Mouse (Mus musculus) stomach, embryonic 15.5 days (tissue): ENCODE measurements around the gene Olfr686. TPM values are rescaled to one million over a fixed set of nuclear protein-coding genes. Genes with fewer than 3 reads are reported as not detected.

ENCODE experiments used
- ATAC-seq: fragments of 200-750 bp; cut with Nextera tagmentation; 2 replicates; pipeline ENCODE4 v1.8.0; 2017; ENCODE audit warnings: low read depth, moderate number of reproducible peaks, moderate TSS enrichment; ENCODE audit not compliant: insufficient read depth, low FRiP score
- H3K27ac ChIP-seq: fragments of 300-500 bp; sonication (generic); 2 replicates; pipeline ENCODE4 v1.5.1; 2015; ENCODE audit warnings: mild to moderate bottlenecking, inconsistent platforms
- H3K27me3 ChIP-seq: fragments of 300-500 bp; sonication (generic); replicated peaks from 2 replicates; pipeline ENCODE4 v1.6.1; 2015; ENCODE audit warnings: inconsistent platforms
- H3K36me3 ChIP-seq: fragments of 300-500 bp; sonication (generic); 2 replicates; pipeline ENCODE4 v1.6.1; 2015; ENCODE audit warnings: inconsistent platforms
- H3K4me1 ChIP-seq: fragments of 300-500 bp; sonication (generic); 2 replicates; pipeline ENCODE4 v1.6.1; 2015; ENCODE audit warnings: inconsistent platforms
- H3K4me2 ChIP-seq: fragments of 300-500 bp; sonication (generic); 2 replicates; pipeline ENCODE4 v1.6.1; 2015; ENCODE audit warnings: mild to moderate bottlenecking, inconsistent platforms
- H3K4me3 ChIP-seq: fragments of 300-500 bp; sonication (generic); replicated peaks from 2 replicates; pipeline ENCODE4 v1.5.1; 2015; ENCODE audit warnings: inconsistent platforms
- H3K9ac ChIP-seq: fragments of 300-500 bp; sonication (generic); 2 replicates; pipeline ENCODE4 v1.6.1; 2015; ENCODE audit warnings: inconsistent platforms
- H3K9me3 ChIP-seq: fragments of 300-500 bp; sonication (generic); 2 replicates; pipeline ENCODE4 v1.6.1; 2016; ENCODE audit warnings: inconsistent platforms
- WGBS: fragments of 180-500 bp; shearing (Covaris S2); methylation state at CpG from one replicate; pipeline ENCODE4 v1.1.7; 2015; 5-methylcytosine and 5-hydroxymethylcytosine counted together
- polyA plus RNA-seq: library from polyadenylated mRNA; unstranded; fragments of >200 nt; fragmentation: Nextera tagmentation; extraction: Ambion mirVana; gene quantifications from 2 replicates; pipeline ENCODE4 v1.2.1, GENCODE M21; 2015

Olfr686 gene
- not detected in 2 replicates for polyA plus RNA-seq

- ATAC-seq, result no peak
- no peak within 1 kb of the TSS for H3K9ac ChIP-seq
These were observed at the start of gene Olfr686 for GRCm38 (mm10) chr7:105207385-105207784. Gene Olfr686, minus strand, starts transcription at chr7:105207485.

DNA sequence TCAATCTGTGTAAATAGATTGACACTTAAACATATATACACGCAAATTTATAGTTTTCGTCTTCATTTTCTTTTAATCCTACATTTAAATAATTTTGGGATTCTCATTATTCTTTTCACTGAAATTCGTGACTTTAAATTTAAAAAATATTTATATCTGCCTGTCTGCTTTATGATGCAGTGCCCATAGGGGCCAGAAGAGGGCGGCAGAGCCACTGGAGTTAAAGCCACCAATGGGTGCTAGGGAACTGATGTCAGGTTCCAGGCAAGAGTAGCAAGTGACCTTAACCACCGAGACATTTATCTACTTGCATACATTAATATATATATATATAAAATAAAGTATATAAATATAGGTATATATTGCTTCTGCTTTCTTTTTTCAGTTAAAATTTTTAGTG, 49.4 kb upstream of the Olfr686 start:
- no peak for ATAC-seq
- H3K4me3 ChIP-seq, result no peak overlapping the region
- H3K36me3 ChIP-seq, result no peaks in the 10 kb centered on the region
- no peaks in the 10 kb centered on the region for H3K27me3 ChIP-seq
- H3K9me3 ChIP-seq, result no peaks in the 10 kb centered on the region
- 62% methylated on average over 5 of the region's 5 CpGs for WGBS
- H3K4me2 ChIP-seq, result no peak overlapping the region
- no peak overlapping the region for H3K9ac ChIP-seq
- no peak overlapping the region for H3K27ac ChIP-seq
- H3K4me1 ChIP-seq, result no peaks in the 10 kb centered on the region

More at GRCm38 (mm10) chr7:105207385-105207784, at the start of gene Olfr686:
- H3K4me2 ChIP-seq, result no peak within 1 kb of the TSS
- H3K4me1 ChIP-seq, result no peaks in the 10 kb centered on the region
- no peak within 1 kb of the TSS for H3K27ac ChIP-seq
- H3K4me3 ChIP-seq, result no peak within 1 kb of the TSS
- H3K9me3 ChIP-seq, result no peaks in the 10 kb centered on the region
- no peaks in the 10 kb centered on the region for H3K36me3 ChIP-seq
- no peaks in the 10 kb centered on the region for H3K27me3 ChIP-seq

DNA sequence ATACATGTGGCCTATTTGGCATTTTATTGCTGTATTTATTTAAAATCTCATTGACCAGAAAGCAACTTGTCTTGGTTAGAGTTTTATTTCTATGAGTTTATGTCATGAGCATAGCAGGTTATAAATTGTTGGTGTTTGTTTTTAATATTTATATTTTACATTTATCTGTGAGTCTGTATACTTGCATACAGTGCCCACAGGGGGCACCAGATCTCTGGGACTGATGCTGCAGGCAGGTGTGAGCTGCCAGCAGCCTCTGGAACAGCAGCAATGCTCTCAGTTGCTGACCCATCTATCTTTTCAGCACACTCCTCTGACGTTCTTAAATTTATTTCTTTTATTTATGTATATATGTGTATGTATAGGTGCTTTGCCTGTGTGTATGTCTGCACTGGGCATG, 40.9 kb upstream of the Olfr686 start:
- 38% methylated on average over 1 of the region's 1 CpGs for WGBS
- Histone ChIP-seq H3K27ac (no peak overlapping the region), H3K4me1 (no peaks in the 10 kb centered on the region), H3K9ac (no peak overlapping the region), H3K4me2 (no peak overlapping the region), H3K9me3 (no peaks in the 10 kb centered on the region), H3K36me3 (no peaks in the 10 kb centered on the region), H3K4me3 (no peak overlapping the region), H3K27me3 (no peaks in the 10 kb centered on the region)
- ATAC-seq, result no peak

- WGBS, result 72% methylated on average over 3 of the region's 3 CpGs
- no peaks in the 10 kb centered on the region for H3K36me3 ChIP-seq
- no peak for ATAC-seq
These were observed 40.4 kb upstream of the Olfr686 start for GRCm38 (mm10) chr7:105247671-105248070.

GRCm38 (mm10) chr7:105229386-105229785, 22.1 kb upstream of the Olfr686 start:
- no peak overlapping the region for H3K9ac ChIP-seq
- H3K36me3 ChIP-seq, result no peaks in the 10 kb centered on the region
- H3K27me3 ChIP-seq, result no peaks in the 10 kb centered on the region
- no peak overlapping the region for H3K27ac ChIP-seq
- H3K4me1 ChIP-seq, result no peaks in the 10 kb centered on the region
- no peak overlapping the region for H3K4me3 ChIP-seq
- H3K4me2 ChIP-seq, result no peak overlapping the region
- H3K9me3 ChIP-seq, result no peaks in the 10 kb centered on the region
- no peak for ATAC-seq
- 89% methylated on average over 2 of the region's 2 CpGs for WGBS

More at GRCm38 (mm10) chr7:105247671-105248070, 40.4 kb upstream of the Olfr686 start:
- Histone ChIP-seq H3K27ac (no peak overlapping the region), H3K4me1 (no peaks in the 10 kb centered on the region), H3K9me3 (no peaks in the 10 kb centered on the region), H3K4me3 (no peak overlapping the region), H3K4me2 (no peak overlapping the region), H3K27me3 (no peaks in the 10 kb centered on the region), H3K9ac (no peak overlapping the region)

GRCm38 (mm10) chr7:105228138-105228537, 20.9 kb upstream of the Olfr686 start:
- H3K27me3 ChIP-seq, result no peaks in the 10 kb centered on the region
- ATAC-seq, result no peak
- no peak overlapping the region for H3K4me2 ChIP-seq
- 88% methylated on average over 1 of the region's 1 CpGs for WGBS
- no peaks in the 10 kb centered on the region for H3K9me3 ChIP-seq
- no peak overlapping the region for H3K4me3 ChIP-seq
- no peak overlapping the region for H3K27ac ChIP-seq
- no peak overlapping the region for H3K9ac ChIP-seq
- no peaks in the 10 kb centered on the region for H3K4me1 ChIP-seq
- H3K36me3 ChIP-seq, result no peaks in the 10 kb centered on the region

DNA sequence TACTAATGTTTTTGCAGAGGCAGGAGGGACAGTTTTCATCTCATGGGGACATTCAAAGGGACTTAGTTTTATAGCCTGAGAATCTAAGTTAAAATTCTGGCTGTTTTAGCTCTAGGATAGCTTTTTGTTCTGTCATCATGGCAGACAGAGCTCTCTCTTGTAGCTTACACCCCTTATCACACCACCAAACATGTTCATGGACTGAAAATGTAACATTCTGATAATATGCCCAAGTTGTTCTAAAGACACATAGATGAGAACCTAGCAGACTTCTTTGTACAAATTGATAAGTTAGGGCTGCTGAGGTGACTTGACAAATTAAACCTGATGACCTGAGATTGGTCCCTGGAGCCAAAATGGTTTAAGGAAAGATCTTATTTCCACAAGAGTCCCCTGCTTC, 19.4 kb upstream of the Olfr686 start:
- H3K36me3 ChIP-seq, result no peaks in the 10 kb centered on the region
- H3K27ac ChIP-seq, result no peak overlapping the region
- H3K4me1 ChIP-seq, result no peaks in the 10 kb centered on the region
- H3K4me3 ChIP-seq, result no peak overlapping the region
- ATAC-seq, result no peak
- no peak overlapping the region for H3K4me2 ChIP-seq
- H3K9ac ChIP-seq, result no peak overlapping the region
- H3K27me3 ChIP-seq, result no peaks in the 10 kb centered on the region
- no peaks in the 10 kb centered on the region for H3K9me3 ChIP-seq

DNA sequence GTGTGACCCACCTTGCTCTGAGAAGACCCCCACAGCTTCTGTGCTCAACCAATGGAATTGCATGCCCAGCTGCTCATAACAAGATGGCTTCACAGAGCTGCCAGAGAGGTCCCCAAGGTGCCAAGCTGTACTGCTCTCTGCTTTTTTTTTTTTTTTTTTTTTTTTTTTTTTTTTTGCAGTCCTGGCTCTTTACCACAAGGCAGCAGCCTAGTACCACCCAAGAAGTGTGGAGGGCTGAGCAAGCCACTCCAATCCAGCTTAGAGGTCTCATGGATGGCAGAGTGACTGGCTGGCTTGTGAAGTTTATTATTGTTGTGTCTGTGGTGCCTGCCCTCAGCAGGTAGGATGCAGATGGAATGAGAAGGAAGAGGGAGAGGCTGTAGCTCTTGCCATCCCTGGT, 18.8 kb upstream of the Olfr686 start:
- no peak for ATAC-seq
- Histone ChIP-seq H3K4me2 (no peak overlapping the region), H3K9me3 (no peaks in the 10 kb centered on the region), H3K4me3 (no peak overlapping the region), H3K27ac (no peak overlapping the region), H3K27me3 (no peaks in the 10 kb centered on the region), H3K4me1 (no peaks in the 10 kb centered on the region), H3K36me3 (no peaks in the 10 kb centered on the region), H3K9ac (no peak overlapping the region)

DNA sequence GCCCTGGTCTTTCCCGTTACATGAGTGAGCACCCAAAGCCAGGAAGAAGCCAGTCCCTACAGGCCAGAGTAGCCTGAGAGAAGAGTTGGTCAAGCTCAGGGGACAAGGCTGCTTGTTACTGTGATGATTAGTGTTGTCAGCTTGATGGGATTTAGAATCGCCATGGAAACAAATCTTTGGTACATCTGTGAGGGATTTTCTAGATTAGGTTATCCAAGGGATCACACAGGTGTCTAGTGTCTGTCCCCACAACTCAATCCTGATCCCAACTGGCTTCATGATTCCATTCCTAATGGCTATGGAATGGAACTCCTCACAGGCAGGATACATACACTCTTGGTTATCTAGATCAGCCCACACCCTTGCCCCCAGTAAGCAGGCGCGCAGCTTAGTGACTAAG, 11.0 kb upstream of the Olfr686 start:
- H3K4me2 ChIP-seq, result no peak overlapping the region
- WGBS, result 75% methylated on average over 4 of the region's 4 CpGs
- ATAC-seq, result no peak

GRCm38 (mm10) chr7:105214761-105215160, 7.5 kb upstream of the Olfr686 start:
- no peak overlapping the region for H3K9ac ChIP-seq
- H3K4me1 ChIP-seq, result no peaks in the 10 kb centered on the region
- H3K27ac ChIP-seq, result no peak overlapping the region
- ATAC-seq, result no peak
- no peak overlapping the region for H3K4me2 ChIP-seq
- H3K9me3 ChIP-seq, result no peaks in the 10 kb centered on the region
- H3K4me3 ChIP-seq, result no peak overlapping the region
- H3K27me3 ChIP-seq, result no peaks in the 10 kb centered on the region
- H3K36me3 ChIP-seq, result no peaks in the 10 kb centered on the region
- WGBS, result 30% methylated on average over 1 of the region's 1 CpGs

More for the DNA sequence above, 11.0 kb upstream of the Olfr686 start:
- Histone ChIP-seq H3K4me1 (no peaks in the 10 kb centered on the region), H3K36me3 (no peaks in the 10 kb centered on the region), H3K27ac (no peak overlapping the region), H3K27me3 (no peaks in the 10 kb centered on the region), H3K4me3 (no peak overlapping the region), H3K9ac (no peak overlapping the region), H3K9me3 (no peaks in the 10 kb centered on the region)

- no peak within 1 kb of the TSS for H3K9ac ChIP-seq
- ATAC-seq, result no peak
- WGBS, result 74% methylated on average over 1 of the region's 1 CpGs
These were observed 21.4 kb downstream of the Olfr686 start, which contains the start of gene Olfr685 for GRCm38 (mm10) chr7:105185912-105186311. Gene Olfr685, minus strand, starts transcription at chr7:105186012.

DNA sequence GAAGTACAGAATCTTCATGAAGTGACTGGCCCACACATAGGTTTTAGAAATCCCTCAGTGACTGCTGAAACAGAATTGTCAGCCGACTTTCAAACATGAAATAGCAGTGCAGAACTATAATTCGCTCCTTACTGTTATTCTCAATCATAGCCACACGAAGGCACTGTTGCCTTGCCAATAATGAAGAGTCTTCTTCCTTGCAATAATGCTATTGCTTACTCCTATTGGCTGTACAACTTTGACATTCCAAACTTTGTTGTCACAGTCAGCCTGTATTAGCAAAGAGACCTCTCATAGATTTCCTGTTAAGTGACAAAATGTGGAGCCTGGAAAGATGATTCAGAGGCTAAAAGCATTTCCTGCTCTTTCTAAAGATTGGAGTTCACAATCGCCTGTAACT, 36.5 kb downstream of the Olfr686 start:
- WGBS, result 45% methylated on average over 4 of the region's 4 CpGs
- no peak for ATAC-seq

More at GRCm38 (mm10) chr7:105185912-105186311, 21.4 kb downstream of the Olfr686 start, which contains the start of gene Olfr685:
- Histone ChIP-seq H3K36me3 (no peaks in the 10 kb centered on the region), H3K9me3 (no peaks in the 10 kb centered on the region), H3K27me3 (no peaks in the 10 kb centered on the region), H3K4me2 (no peak within 1 kb of the TSS), H3K27ac (no peak within 1 kb of the TSS), H3K4me1 (no peaks in the 10 kb centered on the region), H3K4me3 (no peak within 1 kb of the TSS)

DNA sequence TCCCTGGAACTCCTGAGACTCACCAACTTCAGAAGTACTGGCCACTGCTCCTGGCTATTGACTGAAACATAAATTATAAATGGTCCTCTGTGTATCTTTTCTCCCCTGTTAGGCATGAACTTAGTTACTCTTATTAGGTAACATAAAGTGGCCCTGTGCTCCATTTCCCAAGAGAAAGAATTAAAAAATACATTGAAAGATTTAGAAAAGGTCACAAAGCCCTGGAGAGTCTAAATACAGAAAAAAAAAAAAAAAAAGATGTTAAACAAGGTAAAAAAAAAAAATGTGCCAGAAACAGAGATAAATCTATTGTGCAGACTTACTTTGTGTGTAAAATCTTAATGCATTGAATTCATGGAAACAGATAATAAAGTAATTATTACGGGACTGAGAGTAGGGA, 43.7 kb downstream of the Olfr686 start, which contains the start of gene Olfr684:
Gene Olfr684 (minus strand): TSS at position 101 of the 400 bp plus-strand sequence.
- 86% methylated on average over 1 of the region's 1 CpGs for WGBS
- no peaks in the 10 kb centered on the region for H3K27me3 ChIP-seq
- no peak for ATAC-seq
- H3K27ac ChIP-seq, result no peak within 1 kb of the TSS
- no peaks in the 10 kb centered on the region for H3K4me1 ChIP-seq
- H3K4me3 ChIP-seq, result no peak within 1 kb of the TSS
- H3K9me3 ChIP-seq, result no peaks in the 10 kb centered on the region
- no peaks in the 10 kb centered on the region for H3K36me3 ChIP-seq
- H3K4me2 ChIP-seq, result no peak within 1 kb of the TSS
- H3K9ac ChIP-seq, result no peak within 1 kb of the TSS

More for the DNA sequence above, 36.5 kb downstream of the Olfr686 start:
- Histone ChIP-seq H3K9me3 (no peaks in the 10 kb centered on the region), H3K9ac (no peak overlapping the region), H3K36me3 (no peaks in the 10 kb centered on the region), H3K4me1 (no peaks in the 10 kb centered on the region), H3K4me2 (no peak overlapping the region), H3K27ac (no peak overlapping the region), H3K4me3 (no peak overlapping the region), H3K27me3 (no peaks in the 10 kb centered on the region)
